Mouse (Mus musculus) heart, adult 18-20 months (tissue): ENCODE data around the gene Acot10. TPM values are rescaled to one million over a fixed set of nuclear protein-coding genes. Genes with fewer than 3 reads are reported as not detected.
"Not testable (repeated sequence)": the region's sequence is repeated elsewhere in the genome, so short reads cannot be mapped to it uniquely, and the experiment has no call there.

Source experiments
- DNase-seq, 2 experiments: peaks; one replicate each; pipeline ENCODE4 v3.0.0; 2021 to 2022; ENCODE audit warnings: mixed read lengths in 1 of 2
- long read RNA-seq, 2 experiments: library from polyadenylated mRNA; stranded (forward); transcript quantifications; one replicate each; pipeline ENCODE4 v2.0.0; 2021
- total RNA-seq, 2 experiments: library from RNA; stranded (reverse); gene quantifications; 2 replicates each; pipeline ENCODE4 v1.2.3; 2021

The Acot10 gene
- not detected for total RNA-seq
- long read RNA-seq, experiment 1 = 0 reads
- long read RNA-seq, experiment 2 = 0 reads

- no peak for DNase-seq
Observed at GRCm38 (mm10) chr15:20666650-20667049, at the start of gene Acot10. Gene Acot10, minus strand, starts transcription at chr15:20666750.

DNA sequence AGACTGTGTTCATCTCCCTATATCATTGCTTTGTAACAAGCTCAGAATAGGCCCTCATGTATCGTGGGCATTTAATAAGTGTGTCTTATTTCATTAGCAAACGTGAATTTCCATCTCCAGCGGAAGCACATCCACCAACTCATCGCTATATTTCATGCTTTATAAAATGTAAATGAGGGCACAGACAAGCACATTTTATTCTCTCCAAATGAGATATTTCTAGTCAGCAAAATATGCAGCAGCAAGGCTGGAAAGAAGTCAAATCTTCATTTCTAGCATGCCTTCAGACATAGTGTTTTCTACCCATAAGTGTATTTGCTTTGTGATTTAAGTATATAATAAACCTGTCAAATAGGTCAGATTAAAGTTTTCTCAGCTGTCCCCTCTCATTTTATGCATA is 45.3 kb upstream of the Acot10 start:
- no peak for DNase-seq

- no peak for DNase-seq
Observed at GRCm38 (mm10) chr15:20696229-20696628, 29.7 kb upstream of the Acot10 start.

GRCm38 (mm10) chr15:20684200-20684599 is 17.6 kb upstream of the Acot10 start:
- DNase-seq = no peak

- DNase-seq = no peak
Observed at GRCm38 (mm10) chr15:20682719-20683118, 16.2 kb upstream of the Acot10 start.

DNA sequence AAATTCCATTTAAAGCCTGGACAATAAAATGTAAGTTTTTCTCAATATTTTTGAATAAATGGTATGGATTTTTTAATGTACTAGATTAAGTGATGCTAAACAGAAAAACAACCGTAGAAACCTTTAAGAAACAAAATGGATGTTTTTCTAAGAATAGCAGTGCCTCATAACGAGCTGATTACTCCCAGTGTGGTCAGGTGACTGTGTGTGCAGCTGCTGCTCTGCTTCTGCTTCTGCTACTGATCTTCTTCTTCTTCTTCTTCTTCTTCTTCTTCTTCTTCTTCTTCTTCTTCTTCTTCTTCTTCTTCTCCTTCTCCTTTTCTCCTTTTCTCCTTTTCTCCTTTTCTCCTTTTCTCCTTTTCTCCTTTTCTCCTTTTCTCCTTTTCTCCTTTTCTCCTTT is 3.0 kb upstream of the Acot10 start:
- DNase-seq = not testable (repeated sequence)

- no peak for DNase-seq
Observed at GRCm38 (mm10) chr15:20667989-20668388, 1.4 kb upstream of the Acot10 start.

DNA sequence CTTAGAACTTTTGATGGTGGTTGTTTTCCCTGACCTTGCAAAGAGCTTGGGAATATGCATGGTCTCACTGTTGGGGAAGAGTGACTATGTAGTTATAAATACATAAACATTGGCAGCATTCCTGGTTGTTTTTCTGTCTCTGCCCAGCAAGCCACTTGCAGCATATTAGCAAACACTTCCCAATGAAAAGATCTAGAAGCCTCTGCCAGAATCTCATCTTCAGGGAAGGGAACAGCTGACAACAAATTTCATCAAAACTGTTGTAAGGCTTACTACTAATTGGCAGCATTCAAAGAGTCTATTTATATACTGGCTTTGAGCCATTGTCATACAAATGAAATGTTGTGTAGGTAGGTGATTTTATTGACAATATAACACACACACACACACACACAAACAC is 800 bp upstream of the Acot10 start:
- DNase-seq = peak in 1 of 2 experiments; percentile 2

DNA sequence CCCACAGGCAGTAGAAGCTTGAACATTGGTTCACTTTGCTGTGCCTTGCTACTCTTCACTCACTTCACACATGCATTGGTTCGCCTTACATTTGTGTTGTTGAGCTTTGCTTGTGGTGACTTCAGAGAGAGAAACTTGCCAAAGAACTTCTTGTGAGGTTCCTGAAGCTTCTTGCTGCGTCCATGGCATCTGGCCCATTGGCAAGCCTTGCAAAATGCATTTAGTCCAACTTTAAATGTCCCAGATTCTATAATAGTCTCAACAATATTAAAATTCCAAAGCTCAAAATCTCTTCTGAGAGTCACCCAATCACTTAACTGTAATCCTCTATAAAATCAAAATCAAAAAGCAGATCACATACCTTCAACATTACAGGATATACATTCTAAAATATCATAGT is 6.3 kb downstream of the Acot10 start:
- DNase-seq = no peak

DNA sequence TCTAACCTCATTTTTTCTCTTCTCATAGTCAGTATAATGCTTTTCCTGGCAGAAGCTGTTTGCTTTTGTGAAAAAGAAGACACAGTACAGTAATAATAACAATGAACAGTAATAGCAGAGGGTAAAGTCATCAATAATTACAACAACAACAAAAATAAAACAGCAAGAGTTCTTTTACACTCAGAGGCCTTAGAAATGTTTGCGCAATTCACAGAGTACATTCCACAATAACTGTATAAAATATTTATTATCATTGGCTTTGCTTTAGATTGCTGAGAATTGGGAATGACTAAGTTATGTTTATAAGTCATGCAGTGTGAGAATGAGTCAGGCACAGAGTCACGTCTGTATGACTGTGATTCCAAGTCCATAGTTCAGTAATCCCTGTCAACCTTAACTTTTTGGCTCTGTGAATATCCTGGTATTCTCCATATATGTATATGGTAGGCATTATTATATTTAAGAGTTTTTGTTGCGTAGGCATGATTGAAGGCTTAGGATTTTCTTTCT is 23.6 kb downstream of the Acot10 start:
- no peak for DNase-seq

GRCm38 (mm10) chr15:20639155-20639554 is 27.4 kb downstream of the Acot10 start:
- no peak for DNase-seq

GRCm38 (mm10) chr15:20634593-20634992 is 32.0 kb downstream of the Acot10 start:
- no peak for DNase-seq

Other genes with a start within 250 kb of the Acot10 start
- gene Cdh12, start 217.5 kb downstream of the Acot10 start, total RNA-seq = under 1 TPM in 1 of 2 experiments, not detected in 1; 0.05 TPM